In genomic region chr9:61707296-61707695, GRCm38 (mm10) we compare ENCODE assay signal across 18 mouse cellular contexts.
DNase-seq lines count a peak whose midpoint lies in the region; TF ChIP-seq lines count a peak whose summit lies in the region.
"Had no signal": no experiment of that assay in that cellular context is flagged by ENCODE, and none has a peak within 500 bp of the region (broad histone marks: within the 10 kb centered on the region; RNA-seq: fewer than 3 reads in every experiment).

No protein-coding gene starts in this region.

- H3K79me2 ChIP-seq in macrophage (ENCODE audit: inconsistent target), result no peaks in the 10 kb centered on the region

- WGBS in thymus, adult 2 months, result 67% methylated on average over 2 of the region's 2 CpGs
- WGBS in macrophage (ENCODE audit: missing documents), result 70% methylated on average over 2 of the region's 2 CpGs

- H3K27ac ChIP-seq in thymus, adult 2 months (ENCODE audit: control insufficient read depth, insufficient read depth, low read length), result peak overlapping the region; percentile 89
- peak overlapping the region; percentile 93 for H3K27ac ChIP-seq in macrophage
- H3K27ac ChIP-seq: embryonic facial prominence, embryonic 15.5 days; forebrain, embryonic 10.5 days; hindbrain, embryonic 13.5 days had no signal

- TF ChIP-seq POLR2A in thymus, adult 2 months (IDR thresholded peaks at IDR 0.05; ENCODE audit: control insufficient read depth, extremely low read depth, insufficient read depth, low read length, poor library complexity), result no peak

- no peak overlapping the region for H3K4me3 ChIP-seq in thymus, adult 2 months (ENCODE audit: control insufficient read depth, insufficient read depth, low read length)
- no peak overlapping the region for H3K4me3 ChIP-seq in macrophage (ENCODE audit: inconsistent target)
- H3K4me3 ChIP-seq: embryonic facial prominence, embryonic 15.5 days; erythroblast, embryonic 14.5 days; forebrain, embryonic 10.5 days; hindbrain, embryonic 13.5 days had no signal

- H3K4me1 ChIP-seq in thymus, adult 2 months (replicated peaks; ENCODE audit: control insufficient read depth, insufficient read depth, low read length), result peaks cover 53% of the 10 kb centered on the region

- no peaks in the 10 kb centered on the region for H3K27me3 ChIP-seq in thymus, adult 2 months (ENCODE audit: control insufficient read depth, insufficient read depth, low read length)
- H3K27me3 ChIP-seq: hindbrain, embryonic 13.5 days had no signal

- no peaks in the 10 kb centered on the region for H3K36me3 ChIP-seq in thymus, adult 2 months (ENCODE audit: control insufficient read depth, insufficient read depth, low read length)
- no peaks in the 10 kb centered on the region for H3K36me3 ChIP-seq in macrophage (ENCODE audit: inconsistent target)
- H3K36me3 ChIP-seq: embryonic facial prominence, embryonic 15.5 days; forebrain, embryonic 10.5 days; hindbrain, embryonic 13.5 days had no signal

- intact Hi-C loops in left cerebral cortex, postnatal 14 days (cut with DNase I), result loop anchor here (5.0 to 10.0 kb wide), 2 partner anchors 335 to 492 kb away; partner anchors contain the start of gene Tle3

- DNase-seq in left cerebral cortex, postnatal 14 days (ENCODE audit: low spot score in 2 of 2), result peak; percentile 48 to 61
- DNase-seq in left cerebral cortex, adult 11 months (ENCODE audit: low spot score), result no peak
- DNase-seq in right cerebral cortex, postnatal 10 days (ENCODE audit: low spot score in 2 of 2), result peak; percentile 63 to 76
- no peak for DNase-seq in right cerebral cortex, adult 2 months (ENCODE audit: low spot score in 2 of 2)
- DNase-seq in thymus, adult 2 months, result no peak
- no peak for DNase-seq in thymus, postnatal 14 days
- no peak for DNase-seq in retina, embryonic 14.5 days (ENCODE audit: low spot score)
- DNase-seq: adrenal gland, postnatal 25 days; cerebellum, adult 8-10 months; cerebellum, postnatal 14 days; embryo, embryonic 11 days; gastrocnemius, postnatal 36 days; heart, postnatal 14 days had no signal

- TF ChIP-seq CTCF in thymus, adult 2 months (IDR thresholded peaks at IDR 0.05; ENCODE audit: borderline replicate concordance, control insufficient read depth, extremely low read depth, insufficient read depth, low read length, poor library complexity), result no peak

Comparison
In these comparisons a context has a peak if more than half of its experiments do, and no peak if none do; other contexts are left out.
1. DNase-seq: peak in left cerebral cortex, postnatal 14 days (2 of 2) and right cerebral cortex, postnatal 10 days (2 of 2); none in left cerebral cortex, adult 11 months (single experiment), right cerebral cortex, adult 2 months (0 of 2), thymus, adult 2 months (single experiment), thymus, postnatal 14 days (single experiment) and retina, embryonic 14.5 days (single experiment).